ENCODE assay signal across 8 mouse cellular contexts in genomic region chr9:106884306-106884705, GRCm38 (mm10). TPM values are rescaled to one million over a fixed set of nuclear protein-coding genes. Genes with fewer than 3 reads are reported as not detected.
DNase-seq lines count a peak whose midpoint lies in the region; ATAC-seq and TF ChIP-seq lines count a peak whose summit lies in the region.

No protein-coding gene starts in this region.

- peak overlapping the region; percentile 100 for H3K4me2 ChIP-seq in lung, postnatal 0 days (replicated peaks; ENCODE audit: low read depth, low read length)
- H3K4me2 ChIP-seq in heart, embryonic 16.5 days (ENCODE audit: low read depth, low read length), result peak overlapping the region; percentile 79

- no peak for TF ChIP-seq EP300 in lung, postnatal 0 days (IDR thresholded peaks at IDR 0.05)

- peak overlapping the region; percentile 8; the same call in 1 of the 2 replicates for H3K9ac ChIP-seq in lung, postnatal 0 days (replicated peaks; ENCODE audit: low read depth)
- H3K9ac ChIP-seq in heart, embryonic 16.5 days (ENCODE audit: low read length), result peak overlapping the region; percentile 57

- no peak for TF ChIP-seq CTCF in lung, postnatal 0 days (IDR thresholded peaks at IDR 0.05)

- peak; percentile 19 for DNase-seq in adrenal gland, postnatal 14 days
- no peak for DNase-seq in adrenal gland, postnatal 4 days (ENCODE audit: low spot score in 2 of 2)
- no peak for DNase-seq in lung, postnatal 0 days (ENCODE audit: low spot score)
- no peak for DNase-seq in lung, adult 18-20 months
- peak; percentile 35 for DNase-seq in midbrain, embryonic 10.5 days (ENCODE audit: low spot score)
- DNase-seq in layer of hippocampus, adult 9-11 months, result no peak

- H3K36me3 ChIP-seq in lung, postnatal 0 days (ENCODE audit: insufficient read depth, low read length), result peaks cover 11% of the 10 kb centered on the region
- H3K36me3 ChIP-seq in heart, embryonic 16.5 days (ENCODE audit: control insufficient read depth, insufficient read depth), result peaks cover 19% of the 10 kb centered on the region
- peaks cover 84% of the 10 kb centered on the region for H3K36me3 ChIP-seq in midbrain, embryonic 10.5 days

- H3K4me1 ChIP-seq in lung, postnatal 0 days (ENCODE audit: insufficient read depth, low read depth, low read length), result peaks cover 24% of the 10 kb centered on the region
- H3K4me1 ChIP-seq in heart, embryonic 16.5 days (ENCODE audit: control insufficient read depth, insufficient read depth, low read length), result peaks cover 32% of the 10 kb centered on the region
- peaks cover 76% of the 10 kb centered on the region for H3K4me1 ChIP-seq in midbrain, embryonic 10.5 days

- 22% methylated on average over 16 of the region's 16 CpGs for WGBS in lung, postnatal 0 days
- WGBS in heart, embryonic 16.5 days, result 31% methylated on average over 16 of the region's 16 CpGs
- 56% methylated on average over 16 of the region's 16 CpGs for WGBS in midbrain, embryonic 10.5 days

- peak overlapping the region; percentile 14; the same call in 1 of the 2 replicates for H3K4me3 ChIP-seq in lung, postnatal 0 days (ENCODE audit: low read depth, low read length)
- H3K4me3 ChIP-seq in heart, embryonic 16.5 days (ENCODE audit: low read length), result peak overlapping the region; percentile 79
- H3K4me3 ChIP-seq in midbrain, embryonic 10.5 days, result peak overlapping the region; percentile 96

- ATAC-seq in lung, postnatal 0 days, result no peak
- no peak for ATAC-seq in heart, embryonic 16.5 days (replicated peaks; ENCODE audit: extremely low read depth, insufficient read depth, low FRiP score)
- ATAC-seq in inflammation-experienced regulatory T-cells, adult 6 months, result no peak

- H3K27ac ChIP-seq in lung, postnatal 0 days (ENCODE audit: low read length), result no peak overlapping the region
- H3K27ac ChIP-seq in heart, embryonic 16.5 days (ENCODE audit: low read length), result no peak overlapping the region
- H3K27ac ChIP-seq in midbrain, embryonic 10.5 days (replicated peaks), result peak overlapping the region; percentile 50; the same call in 1 of the 2 replicates

- H3K9me3 ChIP-seq in lung, postnatal 0 days (ENCODE audit: low read length), result no peaks in the 10 kb centered on the region
- no peaks in the 10 kb centered on the region for H3K9me3 ChIP-seq in heart, embryonic 16.5 days (replicated peaks; ENCODE audit: control insufficient read depth, low read length)
- no peaks in the 10 kb centered on the region for H3K9me3 ChIP-seq in midbrain, embryonic 10.5 days (replicated peaks)

- H3K27me3 ChIP-seq in lung, postnatal 0 days (replicated peaks; ENCODE audit: insufficient read depth, low read length), result no peaks in the 10 kb centered on the region
- no peaks in the 10 kb centered on the region for H3K27me3 ChIP-seq in heart, embryonic 16.5 days (ENCODE audit: control insufficient read depth, insufficient read depth, low read length)
- H3K27me3 ChIP-seq in midbrain, embryonic 10.5 days (ENCODE audit: low read depth, poor library complexity, severe bottlenecking), result no peaks in the 10 kb centered on the region

RNA-seq across cellular contexts. Expression of gene Rbm15b, which starts 2.9 kb away (rescaled TPM):
- total RNA-seq in adrenal gland, postnatal 14 days (2021), result 27.5 and 29.8 TPM in 2 replicates
- total RNA-seq in adrenal gland, postnatal 4 days (2021), result 10 to 100 TPM; 39.3 to 42.3 TPM
- polyA plus RNA-seq in lung, postnatal 0 days (2015; fragmentation: Nextera tagmentation; extraction: Ambion mirVana), result 4.5 and 5.2 TPM in 2 replicates
- polyA plus RNA-seq in heart, embryonic 16.5 days (2015; fragmentation: Nextera tagmentation; extraction: Ambion mirVana), result 3.9 and 4.6 TPM in 2 replicates
- polyA plus RNA-seq in midbrain, embryonic 10.5 days (2016; fragmentation: Nextera tagmentation; extraction: Ambion mirVana), result 15.0 and 15.5 TPM in 2 replicates
- polyA plus RNA-seq in inflammation-experienced regulatory T-cells, adult 6 months (2017; shearing (Covaris generic)), result 1 to 10 TPM; 3.8 to 4.7 (median 4.0) TPM

RNA-seq across cellular contexts. Expression of gene Manf, which starts 7.5 kb away (rescaled TPM):
- total RNA-seq in adrenal gland, postnatal 14 days (2021), result 207 and 234 TPM in 2 replicates
- total RNA-seq in adrenal gland, postnatal 4 days (2021), result 100 to 1,000 TPM; 264 to 274 TPM
- polyA plus RNA-seq in lung, postnatal 0 days (2015; fragmentation: Nextera tagmentation; extraction: Ambion mirVana), result 171 and 218 TPM in 2 replicates
- polyA plus RNA-seq in heart, embryonic 16.5 days (2015; fragmentation: Nextera tagmentation; extraction: Ambion mirVana), result 189 and 245 TPM in 2 replicates
- 231 and 297 TPM in 2 replicates for polyA plus RNA-seq in midbrain, embryonic 10.5 days (2016; fragmentation: Nextera tagmentation; extraction: Ambion mirVana)
- 100 to 1,000 TPM; 139 to 251 (median 140) TPM for polyA plus RNA-seq in inflammation-experienced regulatory T-cells, adult 6 months (2017; shearing (Covaris generic))

Comparison
In these comparisons a context has a peak if more than half of its experiments do, and no peak if none do; other contexts are left out.
1. DNase-seq: peak in adrenal gland, postnatal 14 days (single experiment) and midbrain, embryonic 10.5 days (single experiment); none in adrenal gland, postnatal 4 days (0 of 2), lung, postnatal 0 days (single experiment), lung, adult 18-20 months (0 of 2) and layer of hippocampus, adult 9-11 months (single experiment).
2. H3K4me3 ChIP-seq: peak in every context shown above with its lines; median percentile 96 in midbrain, embryonic 10.5 days; 79 in heart, embryonic 16.5 days; 14 in lung, postnatal 0 days.